Comparison of ENCODE assay signal across 18 mouse cellular contexts in genomic region chr17:31760465-31760864, GRCm38 (mm10).
A peak's percentile ranks its signal among the peaks of the same experiment; 100 is the strongest.
DNase-seq lines count a peak whose midpoint lies in the region; ATAC-seq and TF ChIP-seq lines count a peak whose summit lies in the region.
"Had no signal": no experiment of that assay in that cellular context is flagged by ENCODE, and none has a peak within 500 bp of the region (broad histone marks: within the 10 kb centered on the region; RNA-seq: fewer than 3 reads in every experiment).

No protein-coding gene starts in this region.

- 77% methylated on average over 2 of the region's 2 CpGs for WGBS in bone marrow, adult 2 months

- no peak for TF ChIP-seq POLR2A in bone marrow, adult 2 months (IDR thresholded peaks at IDR 0.05; ENCODE audit: borderline replicate concordance, control insufficient read depth, low read depth, low read length)

- H3K4me1 ChIP-seq in bone marrow, adult 2 months (ENCODE audit: control insufficient read depth, insufficient read depth, low read length) = peaks cover 3% of the 10 kb centered on the region; the same call in 1 of the 2 replicates
- H3K4me1 ChIP-seq: embryonic facial prominence, embryonic 10.5 days; embryonic facial prominence, embryonic 12.5 days; forebrain, embryonic 15.5 days had no signal

- no peak for DNase-seq in right cerebral cortex, postnatal 10 days (ENCODE audit: low spot score in 2 of 2)
- no peak for DNase-seq in kidney, postnatal 4 days
- DNase-seq in heart, adult 9 months (ENCODE audit: low spot score in 2 of 2) = no peak
- DNase-seq: adrenal gland, adult 2 months; adrenal gland, postnatal 10 days; adrenal gland, postnatal 25 days; cerebellum, adult 11-12 months; cerebellum, adult 2 months; cerebellum, adult 9-10 months; cerebellum, postnatal 10 days; cerebellum, postnatal 25 days had no signal

- H3K4me3 ChIP-seq in bone marrow, adult 2 months (replicated peaks; ENCODE audit: control insufficient read depth, low read depth, low read length) = no peak overlapping the region
- H3K4me3 ChIP-seq: embryonic facial prominence, embryonic 10.5 days; embryonic facial prominence, embryonic 12.5 days; forebrain, embryonic 13.5 days; forebrain, embryonic 15.5 days had no signal

- TF ChIP-seq CTCF in bone marrow, adult 2 months (IDR thresholded peaks at IDR 0.05; ENCODE audit: control insufficient read depth, insufficient read depth, low read length) = no peak

- 0 out of 2 replicates have a peak, but pooled peaks have one; percentile 22 for ATAC-seq in granulocyte monocyte progenitor cell, adult 5-6 weeks (replicated peaks; ENCODE audit: poor library complexity, severe bottlenecking)
- ATAC-seq in monocyte, adult 5-6 weeks (replicated peaks; ENCODE audit: insufficient number of reproducible peaks, low FRiP score, low TSS enrichment, poor library complexity, severe bottlenecking) = peak; percentile 69
- ATAC-seq: forebrain, embryonic 13.5 days; forebrain, embryonic 15.5 days had no signal

- peak overlapping the region; percentile 29; the same call in 1 of the 2 replicates for H3K27ac ChIP-seq in bone marrow, adult 2 months (ENCODE audit: control insufficient read depth, insufficient read depth, low read depth, low read length, poor library complexity)
- H3K27ac ChIP-seq: embryonic facial prominence, embryonic 10.5 days; embryonic facial prominence, embryonic 12.5 days; forebrain, embryonic 13.5 days; forebrain, embryonic 15.5 days had no signal
